Mouse (Mus musculus): ENCODE measurements around the gene Wdr81. TPM values are rescaled to one million over a fixed set of nuclear protein-coding genes. Genes with fewer than 3 reads are reported as not detected.

Gene Wdr81
- polyA plus RNA-seq (2014; fragmentation: Nextera tagmentation; extraction: Ambion mirVana), result 3.3 and 3.4 TPM in 2 replicates

DNA sequence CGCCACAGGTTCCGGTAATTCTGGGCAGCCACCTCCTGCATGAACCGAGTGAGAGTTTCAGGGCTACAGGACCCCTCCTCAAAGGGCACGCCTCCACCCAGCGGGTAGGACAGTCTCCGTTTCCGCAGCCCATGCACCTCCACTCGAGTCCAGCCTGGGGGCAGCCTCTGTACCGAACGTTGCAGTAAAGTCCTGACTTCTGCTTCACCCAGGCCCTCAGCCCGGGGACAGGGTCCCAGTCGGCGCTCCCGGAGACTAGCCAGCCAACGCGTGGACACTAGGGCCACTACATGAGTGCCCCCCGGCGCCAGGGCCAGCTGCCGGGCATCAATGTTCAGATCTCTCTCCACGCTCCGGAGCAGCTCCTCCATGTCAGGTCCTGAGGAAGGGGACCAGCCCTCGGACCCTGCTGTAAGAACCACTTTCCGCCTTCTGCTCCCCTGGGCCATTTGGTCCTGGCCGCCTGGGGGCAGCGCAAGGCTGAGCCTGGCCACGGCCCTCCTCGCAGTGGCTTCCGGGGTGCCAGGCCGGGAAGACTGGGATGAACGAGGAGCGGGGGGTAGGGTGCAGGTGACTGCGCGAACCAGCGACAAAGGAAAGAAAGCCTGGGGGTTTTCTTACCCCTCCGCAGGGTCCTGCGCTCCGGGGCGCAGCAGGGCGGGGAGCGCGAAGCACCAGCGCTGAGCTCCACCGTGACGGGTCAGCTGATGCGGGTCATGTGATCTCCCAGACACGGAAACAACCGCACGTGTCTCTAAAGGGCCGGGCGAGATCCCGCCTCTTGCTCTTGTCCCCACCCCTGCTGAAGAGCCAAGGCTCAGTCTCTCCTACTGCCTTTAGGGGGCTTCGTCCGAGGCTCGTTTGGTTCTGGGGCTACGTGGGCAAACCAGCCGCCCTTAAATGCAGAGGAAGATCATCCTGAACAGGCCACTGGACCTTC is at the start of gene Wdr81:
Wdr81 (minus strand) TSS at position 727 of the 940 bp plus-strand sequence.
- H3K27ac ChIP-seq (replicated peaks; ENCODE audit: low read depth, low read length), result no peak within 1 kb of the TSS
- peak; percentile 88 for ATAC-seq (ENCODE audit: insufficient number of reproducible peaks, low FRiP score, low TSS enrichment, low read depth)

DNA sequence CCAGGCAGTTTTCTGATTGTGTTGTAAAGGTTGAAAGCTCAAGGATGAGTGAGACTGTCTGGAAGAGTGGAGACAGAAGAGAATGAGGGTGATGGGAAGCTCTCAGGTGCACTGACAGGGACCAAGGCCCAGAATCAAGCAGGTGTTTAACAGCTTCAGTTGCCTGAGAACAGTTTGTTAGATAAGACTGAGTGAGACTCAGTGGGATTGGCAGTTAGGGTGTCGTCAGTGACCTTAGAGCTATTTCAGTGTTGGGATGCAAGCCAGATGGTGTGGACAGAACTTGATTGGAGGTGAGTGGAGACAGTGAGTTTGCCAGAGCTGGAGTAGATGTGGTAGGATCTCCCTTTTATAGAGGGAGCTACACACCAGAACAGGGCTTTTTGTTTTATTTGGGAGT is 43.6 kb upstream of the Wdr81 start:
- no peak overlapping the region for H3K4me3 ChIP-seq (ENCODE audit: low read depth, low read length)
- no peak overlapping the region for H3K27ac ChIP-seq (replicated peaks; ENCODE audit: low read depth, low read length)
- no peaks in the 10 kb centered on the region for H3K4me1 ChIP-seq (ENCODE audit: control insufficient read depth, insufficient read depth, low read length)
- peaks cover 72% of the 10 kb centered on the region for H3K36me3 ChIP-seq (ENCODE audit: control insufficient read depth, insufficient read depth, low read length)
- DNase-seq (ENCODE audit: low spot score) (no peak), ATAC-seq (ENCODE audit: insufficient number of reproducible peaks, low FRiP score, low TSS enrichment, low read depth) (no peak)
- 89% methylated on average over 1 of the region's 1 CpGs for WGBS
- H3K27me3 ChIP-seq (ENCODE audit: control insufficient read depth, insufficient read depth, low read length), result no peaks in the 10 kb centered on the region
- H3K9ac ChIP-seq (ENCODE audit: low read length), result no peak overlapping the region
- no peak overlapping the region for H3K4me2 ChIP-seq (ENCODE audit: low read depth, severe bottlenecking)
- no peaks in the 10 kb centered on the region for H3K9me3 ChIP-seq (ENCODE audit: control insufficient read depth, low read length)

More for the DNA sequence above, at the start of gene Wdr81:
- 3% methylated on average over 56 of the region's 56 CpGs for WGBS
- peak; percentile 91 for DNase-seq (ENCODE audit: low spot score)
- no peaks in the 10 kb centered on the region for H3K9me3 ChIP-seq (ENCODE audit: control insufficient read depth, low read length)
- peak within 1 kb of the TSS; percentile 58 for H3K4me3 ChIP-seq (ENCODE audit: low read depth, low read length)
- H3K9ac ChIP-seq (ENCODE audit: low read length), result peak within 1 kb of the TSS; percentile 62
- peak within 1 kb of the TSS; percentile 100 for H3K4me2 ChIP-seq (ENCODE audit: low read depth, severe bottlenecking)
- H3K27me3 ChIP-seq (ENCODE audit: control insufficient read depth, insufficient read depth, low read length), result no peaks in the 10 kb centered on the region
- no peaks in the 10 kb centered on the region for H3K36me3 ChIP-seq (ENCODE audit: control insufficient read depth, insufficient read depth, low read length)
- H3K4me1 ChIP-seq (ENCODE audit: control insufficient read depth, insufficient read depth, low read length), result peaks cover 4% of the 10 kb centered on the region; the same call in 1 of the 2 replicates

DNA sequence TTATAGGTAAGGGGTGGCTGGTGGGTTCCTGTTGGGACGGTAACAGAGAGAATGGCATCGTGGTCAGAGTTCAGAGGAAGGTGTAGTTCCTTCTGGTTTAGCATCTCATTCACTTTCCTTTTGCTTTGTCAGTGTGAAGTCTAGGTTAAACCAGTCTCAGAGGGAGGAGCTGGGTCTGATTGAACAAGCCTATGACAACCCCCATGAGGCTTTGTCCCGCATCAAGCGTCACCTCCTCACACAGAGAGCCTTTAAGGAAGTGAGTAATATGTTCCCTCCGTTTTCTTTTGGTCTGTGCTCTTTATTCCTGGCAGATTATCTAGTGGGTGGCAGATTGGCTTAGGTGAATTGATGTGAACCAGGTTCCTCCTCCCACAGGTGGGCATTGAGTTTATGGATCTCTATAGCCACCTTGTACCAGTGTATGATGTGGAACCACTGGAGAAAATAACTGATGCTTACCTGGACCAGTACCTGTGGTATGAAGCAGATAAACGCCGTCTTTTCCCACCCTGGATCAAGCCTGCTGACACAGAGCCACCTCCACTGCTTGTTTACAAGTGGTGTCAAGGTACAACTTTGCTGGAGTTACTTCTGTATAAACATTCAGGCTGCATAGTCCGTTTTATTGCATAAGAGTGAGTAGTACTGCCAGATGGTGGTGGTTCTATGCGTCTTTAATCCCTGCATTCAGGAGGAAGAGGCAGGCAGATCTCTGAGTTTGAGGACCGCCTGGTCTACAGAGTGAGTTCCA is 40.0 kb upstream of the Wdr81 start:
- Histone ChIP-seq H3K27me3 (ENCODE audit: control insufficient read depth, insufficient read depth, low read length) (no peaks in the 10 kb centered on the region), H3K4me2 (ENCODE audit: low read depth, severe bottlenecking) (no peak overlapping the region), H3K4me1 (ENCODE audit: control insufficient read depth, insufficient read depth, low read length) (no peaks in the 10 kb centered on the region), H3K9ac (ENCODE audit: low read length) (no peak overlapping the region), H3K9me3 (ENCODE audit: control insufficient read depth, low read length) (no peaks in the 10 kb centered on the region), H3K27ac (replicated peaks; ENCODE audit: low read depth, low read length) (no peak overlapping the region), H3K4me3 (ENCODE audit: low read depth, low read length) (no peak overlapping the region), H3K36me3 (ENCODE audit: control insufficient read depth, insufficient read depth, low read length) (peaks cover 75% of the 10 kb centered on the region)
- 91% methylated on average over 10 of the region's 10 CpGs for WGBS
- no peak for ATAC-seq (ENCODE audit: insufficient number of reproducible peaks, low FRiP score, low TSS enrichment, low read depth)
- no peak for DNase-seq (ENCODE audit: low spot score)

DNA sequence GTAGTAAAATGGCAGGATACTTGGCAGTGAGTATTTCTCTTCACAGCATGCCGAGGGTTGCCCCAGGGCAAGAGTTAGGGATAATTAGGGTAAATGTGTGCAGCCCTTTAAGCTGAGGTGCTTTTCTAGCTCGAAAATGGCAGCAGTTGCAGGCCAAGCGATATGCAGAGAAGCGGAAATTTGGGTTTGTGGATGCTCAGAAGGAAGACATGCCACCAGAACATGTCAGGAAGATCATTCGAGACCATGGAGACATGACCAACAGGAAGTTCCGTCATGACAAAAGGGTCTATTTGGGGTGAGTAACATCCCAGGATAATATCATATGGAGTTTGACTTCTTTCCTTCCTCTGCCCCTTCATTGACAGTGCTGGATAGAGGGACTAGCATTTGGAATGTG is 33.0 kb upstream of the Wdr81 start:
- peak overlapping the region; percentile 98 for H3K4me3 ChIP-seq (ENCODE audit: low read depth, low read length)
- ATAC-seq (ENCODE audit: insufficient number of reproducible peaks, low FRiP score, low TSS enrichment, low read depth) (no peak), DNase-seq (ENCODE audit: low spot score) (no peak)
- peaks cover 27% of the 10 kb centered on the region for H3K36me3 ChIP-seq (ENCODE audit: control insufficient read depth, insufficient read depth, low read length)
- WGBS, result 34% methylated on average over 6 of the region's 6 CpGs
- H3K4me1 ChIP-seq (ENCODE audit: control insufficient read depth, insufficient read depth, low read length), result peaks cover 7% of the 10 kb centered on the region
- H3K4me2 ChIP-seq (ENCODE audit: low read depth, severe bottlenecking), result peak overlapping the region; percentile 84
- no peaks in the 10 kb centered on the region for H3K27me3 ChIP-seq (ENCODE audit: control insufficient read depth, insufficient read depth, low read length)
- peak overlapping the region; percentile 96 for H3K9ac ChIP-seq (ENCODE audit: low read length)
- H3K27ac ChIP-seq (replicated peaks; ENCODE audit: low read depth, low read length), result no peak overlapping the region
- H3K9me3 ChIP-seq (ENCODE audit: control insufficient read depth, low read length), result no peaks in the 10 kb centered on the region

DNA sequence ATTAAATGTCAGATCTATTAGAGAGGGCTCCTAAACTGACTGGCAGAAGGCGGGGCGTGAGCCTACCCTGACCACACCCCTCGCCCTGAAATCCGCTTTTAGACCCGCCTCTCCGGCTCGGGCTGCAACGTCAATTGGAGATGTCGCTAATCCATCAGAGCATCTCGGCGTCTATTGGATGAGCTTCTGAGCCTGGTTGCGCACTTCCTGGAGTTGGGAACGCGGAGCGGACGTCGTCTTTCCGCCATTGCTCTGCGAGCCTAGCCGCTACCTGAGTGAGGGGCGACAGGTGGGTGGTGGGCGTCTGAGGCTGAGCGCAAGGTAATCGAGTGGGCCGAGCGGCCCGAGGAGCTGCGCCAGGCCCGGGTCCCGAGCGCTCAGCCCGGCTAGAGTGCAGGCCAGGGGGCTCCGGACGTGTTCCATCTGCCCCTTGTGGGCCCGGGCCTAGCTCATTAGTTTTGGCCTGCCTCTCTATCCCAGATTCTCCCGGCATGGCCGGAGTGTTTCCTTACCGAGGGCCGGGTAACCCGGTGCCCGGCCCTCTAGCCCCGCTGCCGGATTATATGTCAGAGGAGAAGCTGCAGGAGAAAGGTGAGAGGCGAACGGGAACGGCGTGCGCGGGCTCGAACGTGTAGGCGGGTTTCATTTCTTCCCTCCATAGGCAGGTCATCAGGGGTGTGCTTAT is 32.2 kb upstream of the Wdr81 start, which contains the start of gene Prpf8:
Prpf8 (plus strand) TSS at position 216 of the 685 bp plus-strand sequence.
- WGBS, result under 1% methylated on average over 52 of the region's 52 CpGs
- Histone ChIP-seq H3K9ac (ENCODE audit: low read length) (peak within 1 kb of the TSS; percentile 96), H3K9me3 (ENCODE audit: control insufficient read depth, low read length) (no peaks in the 10 kb centered on the region), H3K36me3 (ENCODE audit: control insufficient read depth, insufficient read depth, low read length) (peaks cover 19% of the 10 kb centered on the region), H3K4me3 (ENCODE audit: low read depth, low read length) (peak within 1 kb of the TSS; percentile 98), H3K4me2 (ENCODE audit: low read depth, severe bottlenecking) (peak within 1 kb of the TSS; percentile 84), H3K4me1 (ENCODE audit: control insufficient read depth, insufficient read depth, low read length) (peaks cover 7% of the 10 kb centered on the region), H3K27ac (replicated peaks; ENCODE audit: low read depth, low read length) (peak within 1 kb of the TSS; percentile 69), H3K27me3 (ENCODE audit: control insufficient read depth, insufficient read depth, low read length) (no peaks in the 10 kb centered on the region)
- ATAC-seq (ENCODE audit: insufficient number of reproducible peaks, low FRiP score, low TSS enrichment, low read depth) (peak; percentile 99), DNase-seq (ENCODE audit: low spot score) (peak; percentile 97)

DNA sequence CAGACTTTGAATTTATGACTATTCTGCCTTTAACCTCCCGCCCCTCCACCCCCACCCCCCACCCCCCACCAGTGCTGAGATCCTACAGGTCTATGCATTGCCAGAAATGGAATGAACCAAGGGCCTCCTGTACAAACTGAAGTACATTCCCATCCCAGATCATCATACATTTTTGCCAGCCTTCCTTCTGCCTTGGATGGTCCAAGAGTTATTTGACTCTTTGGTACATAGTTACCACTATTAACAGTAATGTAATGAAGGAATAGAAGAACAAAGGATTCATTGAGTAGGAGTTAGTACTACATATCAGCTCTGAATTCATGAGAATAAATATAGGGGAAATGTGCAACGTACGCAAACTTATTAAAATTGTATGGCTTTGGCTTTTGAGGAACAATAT is 31.7 kb upstream of the Wdr81 start:
- Histone ChIP-seq H3K4me3 (ENCODE audit: low read depth, low read length) (no peak overlapping the region), H3K36me3 (ENCODE audit: control insufficient read depth, insufficient read depth, low read length) (peaks cover 14% of the 10 kb centered on the region), H3K4me1 (ENCODE audit: control insufficient read depth, insufficient read depth, low read length) (peaks cover 7% of the 10 kb centered on the region), H3K9ac (ENCODE audit: low read length) (no peak overlapping the region), H3K4me2 (ENCODE audit: low read depth, severe bottlenecking) (no peak overlapping the region), H3K27ac (replicated peaks; ENCODE audit: low read depth, low read length) (no peak overlapping the region), H3K27me3 (ENCODE audit: control insufficient read depth, insufficient read depth, low read length) (no peaks in the 10 kb centered on the region), H3K9me3 (ENCODE audit: control insufficient read depth, low read length) (no peaks in the 10 kb centered on the region)
- DNase-seq (ENCODE audit: low spot score) (no peak), ATAC-seq (ENCODE audit: insufficient number of reproducible peaks, low FRiP score, low TSS enrichment, low read depth) (peak; percentile 40; the same call in 1 of the 2 replicates)
- 19% methylated on average over 3 of the region's 3 CpGs for WGBS

DNA sequence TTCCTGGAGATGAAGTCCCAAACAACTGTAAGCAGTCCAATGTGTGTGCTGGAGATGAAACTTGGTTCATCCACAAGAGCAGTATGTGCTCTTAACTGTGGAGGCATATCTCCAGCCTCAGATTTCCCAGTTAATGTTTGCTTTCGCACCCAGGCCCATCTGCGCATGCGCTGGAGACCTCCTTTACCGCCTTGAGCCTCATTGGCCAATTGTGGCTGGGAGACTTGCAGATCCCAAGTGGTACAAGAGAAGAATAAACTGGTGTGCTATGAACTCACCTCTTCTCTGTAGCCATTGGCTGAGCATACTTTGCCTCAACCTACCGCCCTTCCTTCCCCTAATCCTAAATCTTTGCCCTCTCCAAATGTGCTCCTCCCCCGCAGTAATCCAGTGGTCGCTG is 18.9 kb upstream of the Wdr81 start:
- no peak for ATAC-seq (ENCODE audit: insufficient number of reproducible peaks, low FRiP score, low TSS enrichment, low read depth)
- no peak for DNase-seq (ENCODE audit: low spot score)
- H3K27me3 ChIP-seq (ENCODE audit: control insufficient read depth, insufficient read depth, low read length), result no peaks in the 10 kb centered on the region
- H3K4me3 ChIP-seq (ENCODE audit: low read depth, low read length), result no peak overlapping the region
- no peaks in the 10 kb centered on the region for H3K4me1 ChIP-seq (ENCODE audit: control insufficient read depth, insufficient read depth, low read length)
- no peaks in the 10 kb centered on the region for H3K9me3 ChIP-seq (ENCODE audit: control insufficient read depth, low read length)
- H3K9ac ChIP-seq (ENCODE audit: low read length), result no peak overlapping the region
- H3K36me3 ChIP-seq (ENCODE audit: control insufficient read depth, insufficient read depth, low read length), result no peaks in the 10 kb centered on the region
- H3K27ac ChIP-seq (replicated peaks; ENCODE audit: low read depth, low read length), result no peak overlapping the region
- 60% methylated on average over 7 of the region's 7 CpGs for WGBS
- no peak overlapping the region for H3K4me2 ChIP-seq (ENCODE audit: low read depth, severe bottlenecking)

Data from limb, embryonic 11.5 days (tissue).